Mouse (Mus musculus) lung, adult 2 months (tissue): ENCODE measurements at regions not wholly inside any gene's neighbourhood (a gene's known extent, or its start where the extent isn't known, plus 50 kb on each side); places are given as distances from the start of the nearest gene placed in this dataset.

Experiments
- CTCF ChIP-seq: fragments of 200-500 bp; IDR thresholded peaks from 2 replicates; pipeline ENCODE4 v1.5.1; 2011; ENCODE audit warnings: mild to moderate bottlenecking, low read length, control low read depth; ENCODE audit not compliant: insufficient read depth
- POLR2A ChIP-seq: fragments of 200-500 bp; IDR thresholded peaks from 2 replicates; pipeline ENCODE4 v1.6.1; 2011; ENCODE audit warnings: low read depth, mild to moderate bottlenecking, control low read depth, low read length, borderline replicate concordance; ENCODE audit errors: extremely low read depth

GRCm38 (mm10) chr10:21675786-21676185 lies 82.8 kb downstream of the 1700020N01Rik start:
- no peak for TF ChIP-seq POLR2A
- TF ChIP-seq CTCF: no peak
